Mouse (Mus musculus) pancreas, adult 10 weeks (tissue): ENCODE results near the gene Ddr2. TPM values are rescaled to one million over a fixed set of nuclear protein-coding genes. Genes with fewer than 3 reads are reported as not detected.

ENCODE experiments used
- polyA plus RNA-seq: library from polyadenylated mRNA; stranded (reverse); fragments of 350-450 nt; fragmentation: Illumina TruSeq; extraction: RNeasy Lipid Tissue Mini Kit (QIAGEN cat#74804); gene quantifications from one replicate; pipeline ENCODE4 v1.2.3, GENCODE M21; 2015; ENCODE audit warnings: low read depth, low replicate concordance; ENCODE audit not compliant: insufficient read depth

Gene Ddr2
- 12.8 TPM for polyA plus RNA-seq

GRCm38 (mm10) chr1:170110516-170111332 lies at the start of gene Ddr2:
Ddr2 (minus strand) TSS chr1:170110762.

GRCm38 (mm10) chr1:169968792-169969515 lies 141.6 kb downstream of the Ddr2 start, which contains the start of gene Hsd17b7:
Hsd17b7 (minus strand) TSS chr1:169969241.

GRCm38 (mm10) chr1:169928454-169928971 lies 182.0 kb downstream of the Ddr2 start, which contains the start of gene Ccdc190:
Ccdc190 (plus strand) TSS chr1:169928648.

Other genes with a start within 250 kb of the Ddr2 start
- not detected for gene Ccdc190, start 182.1 kb downstream of the Ddr2 start, polyA plus RNA-seq
- 0.61 TPM for gene Hsd17b7, start 141.5 kb downstream of the Ddr2 start, polyA plus RNA-seq
- 24.4 TPM for gene Uap1, start 64.2 kb upstream of the Ddr2 start, polyA plus RNA-seq
- 5.7 TPM for gene Uhmk1, start 104.6 kb upstream of the Ddr2 start, polyA plus RNA-seq
- gene Sh2d1b2, start 122.0 kb upstream of the Ddr2 start, polyA plus RNA-seq, result not detected
- not detected for gene Sh2d1b1, start 166.6 kb upstream of the Ddr2 start, polyA plus RNA-seq
- gene Gm7694, start 195.6 kb upstream of the Ddr2 start, polyA plus RNA-seq, result 1.4 TPM
- gene Spata46, start 198.0 kb upstream of the Ddr2 start, polyA plus RNA-seq, result not detected